Mouse (Mus musculus) bone marrow, adult 2 months (tissue): ENCODE data around the gene Mrpl54.
A peak's percentile ranks its signal among the peaks of the same experiment; 100 is the strongest.

Source experiments
- CTCF ChIP-seq: fragments of 200-500 bp; IDR thresholded peaks from 2 replicates; pipeline ENCODE4 v1.5.1; 2011; ENCODE audit warnings: low read length, control low read depth; ENCODE audit not compliant: control insufficient read depth, insufficient read depth
- POLR2A ChIP-seq: fragments of 200-500 bp; IDR thresholded peaks from 2 replicates; pipeline ENCODE4 v1.6.1; 2011; ENCODE audit warnings: low read depth, mild to moderate bottlenecking, control low read depth, low read length, borderline replicate concordance; ENCODE audit not compliant: control insufficient read depth

DNA sequence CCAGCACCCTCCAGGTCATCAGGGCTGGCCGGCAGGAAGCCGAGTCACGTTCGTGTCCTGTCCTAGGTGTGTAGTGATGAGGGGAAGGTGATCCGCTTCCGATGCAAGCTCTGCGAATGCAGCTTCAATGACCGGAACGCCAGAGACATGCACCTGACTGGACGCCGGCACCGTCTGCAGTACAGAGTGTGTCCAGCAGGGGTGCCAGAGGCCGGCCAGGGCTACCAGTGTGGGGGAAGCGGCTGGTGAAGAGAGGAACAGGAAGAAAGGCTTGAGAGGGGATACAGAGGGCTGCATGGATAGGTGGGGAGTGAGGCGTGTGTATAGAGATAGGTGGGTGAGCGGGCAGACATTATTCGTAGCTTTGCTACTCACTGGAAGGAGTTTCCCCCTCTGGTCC lies 22.1 kb downstream of the Mrpl54 start:
- TF ChIP-seq CTCF: peak; percentile 93
- no peak for TF ChIP-seq POLR2A
